Comparison of ENCODE assay signal across 1 mouse cellular context in the genomic region with DNA sequence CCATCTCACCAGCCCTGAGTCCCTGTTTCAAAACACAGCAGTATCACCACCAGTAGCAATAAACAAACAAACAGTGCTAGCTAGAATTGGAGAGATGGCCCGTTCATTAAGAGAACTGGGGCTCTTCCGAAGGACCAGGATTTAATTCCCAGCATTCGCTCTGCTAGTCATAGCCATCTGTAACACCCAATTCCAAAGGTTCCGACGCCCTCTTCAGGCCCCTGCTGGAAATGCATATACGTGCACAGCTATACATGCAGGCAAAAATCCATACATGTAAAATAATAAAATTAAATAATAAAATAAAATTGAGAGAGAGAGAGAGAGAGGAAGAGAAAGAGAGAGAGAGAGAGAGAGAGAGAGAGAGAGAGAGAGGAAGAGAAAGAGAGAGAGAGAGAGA.
TF ChIP-seq lines count a peak whose summit lies in the region.

No protein-coding gene starts in this region.

TF ChIP-seq in CH12.LX, 34 proteins besides CTCF, POLR2A, EP300 and RAD21:
- TF ChIP-seq POLR2AphosphoS2 (IDR thresholded peaks at IDR 0.05; ENCODE audit: low read depth, low read length) (no peak), KAT2A (IDR thresholded peaks at IDR 0.05; ENCODE audit: insufficient replicate concordance, low read length) (no peak), MEF2A (IDR thresholded peaks at IDR 0.05; ENCODE audit: borderline replicate concordance, low read depth, low read length) (no peak), USF2 (conservative IDR thresholded peaks at IDR 0.05; ENCODE audit: low read depth, low read length) (no peak), TCF12 (IDR thresholded peaks at IDR 0.05; ENCODE audit: low read depth, low read length) (no peak), MAZ (IDR thresholded peaks at IDR 0.05; ENCODE audit: low read depth, low read length) (no peak), ZC3H11A (IDR thresholded peaks at IDR 0.05; ENCODE audit: low read depth, low read length) (no peak), JUND (conservative IDR thresholded peaks at IDR 0.05; ENCODE audit: low read depth, low read length) (no peak), NRF1 (IDR thresholded peaks at IDR 0.05; ENCODE audit: low read depth, low read length) (no peak), SMC3 (IDR thresholded peaks at IDR 0.05; ENCODE audit: low read depth, low read length) (no peak; the same call in 1 of the 2 replicates), CHD1 (IDR thresholded peaks at IDR 0.05; ENCODE audit: low read depth, low read length) (no peak), E2F4 (IDR thresholded peaks at IDR 0.05; ENCODE audit: insufficient replicate concordance, low read depth, low read length) (no peak), NELFE (IDR thresholded peaks at IDR 0.05; ENCODE audit: low read depth, low read length) (no peak), JUN (IDR thresholded peaks at IDR 0.05; ENCODE audit: insufficient read depth, low read depth, low read length) (no peak), USF1 (IDR thresholded peaks at IDR 0.05; ENCODE audit: low read depth, low read length) (no peak), ZKSCAN1 (IDR thresholded peaks at IDR 0.05; ENCODE audit: borderline replicate concordance, low read depth, low read length) (no peak), MAX (IDR thresholded peaks at IDR 0.05; ENCODE audit: low read length) (no peak), CHD2 (IDR thresholded peaks at IDR 0.05; ENCODE audit: low read length) (no peak)
